Mouse (Mus musculus): ENCODE measurements around the gene Fkrp.

Fkrp gene

GRCm38 (mm10) chr7:16816475-16817122, at the start of gene Fkrp:
Fkrp (minus strand) TSS chr7:16816732.
- peak; percentile 74 for DNase-seq

GRCm38 (mm10) chr7:16859902-16860651, 43.5 kb upstream of the Fkrp start:
- peak; percentile 60 for DNase-seq

GRCm38 (mm10) chr7:16858336-16858735, 41.8 kb upstream of the Fkrp start:
- DNase-seq: peak; percentile 59

GRCm38 (mm10) chr7:16853302-16853831, 36.8 kb upstream of the Fkrp start:
- DNase-seq: no peak

- no peak for DNase-seq
These were observed 35.1 kb upstream of the Fkrp start for GRCm38 (mm10) chr7:16851636-16852035.

- DNase-seq: peak; percentile 63
These were observed 32.0 kb upstream of the Fkrp start for GRCm38 (mm10) chr7:16848579-16848978.

- DNase-seq: no peak
These were observed 31.0 kb upstream of the Fkrp start for GRCm38 (mm10) chr7:16847507-16847906.

GRCm38 (mm10) chr7:16846775-16847174, 30.2 kb upstream of the Fkrp start:
- DNase-seq: no peak

- DNase-seq: peak; percentile 54
These were observed 29.3 kb upstream of the Fkrp start for GRCm38 (mm10) chr7:16845820-16846167.

GRCm38 (mm10) chr7:16845072-16845819, 28.7 kb upstream of the Fkrp start:
- DNase-seq: peak; percentile 55

- DNase-seq: no peak
These were observed 28.2 kb upstream of the Fkrp start for GRCm38 (mm10) chr7:16844696-16845071.

- peak; percentile 42 for DNase-seq
These were observed 27.1 kb upstream of the Fkrp start for GRCm38 (mm10) chr7:16843441-16844171.

GRCm38 (mm10) chr7:16842645-16843063, 26.1 kb upstream of the Fkrp start, which contains the start of gene Prkd2:
Prkd2 (plus strand) TSS chr7:16842902.
- peak; percentile 96 for DNase-seq

GRCm38 (mm10) chr7:16841561-16842560, 25.3 kb upstream of the Fkrp start:
- no peak for DNase-seq

GRCm38 (mm10) chr7:16841078-16841477, 24.5 kb upstream of the Fkrp start:
- no peak for DNase-seq

GRCm38 (mm10) chr7:16840109-16840491, 23.6 kb upstream of the Fkrp start:
- DNase-seq: no peak

- no peak for DNase-seq
These were observed 23.0 kb upstream of the Fkrp start for GRCm38 (mm10) chr7:16839427-16840108.

GRCm38 (mm10) chr7:16838804-16839426, 22.4 kb upstream of the Fkrp start:
- DNase-seq: no peak

- DNase-seq: no peak
These were observed 21.6 kb upstream of the Fkrp start for GRCm38 (mm10) chr7:16837916-16838803.
